Mouse (Mus musculus): ENCODE data around the gene Olfr619. TPM values are rescaled to one million over a fixed set of nuclear protein-coding genes. Genes with fewer than 3 reads are reported as not detected.

The Olfr619 gene
- total RNA-seq (2017): not detected in 3 replicates

- ATAC-seq (replicated peaks; ENCODE audit: insufficient number of reproducible peaks, low FRiP score, low TSS enrichment, poor library complexity, severe bottlenecking): no peak
Measured at GRCm38 (mm10) chr7:103600275-103600674, at the start of gene Olfr619. Gene Olfr619, plus strand, starts transcription at chr7:103600575.

GRCm38 (mm10) chr7:103555779-103556178 is 44.6 kb upstream of the Olfr619 start, which contains the start of gene Olfr615:
Gene Olfr615, plus strand, starts transcription at chr7:103556079.
- no peak for ATAC-seq (replicated peaks; ENCODE audit: insufficient number of reproducible peaks, low FRiP score, low TSS enrichment, poor library complexity, severe bottlenecking)

- no peak for ATAC-seq (replicated peaks; ENCODE audit: insufficient number of reproducible peaks, low FRiP score, low TSS enrichment, poor library complexity, severe bottlenecking)
Measured at GRCm38 (mm10) chr7:103569043-103569442, 31.3 kb upstream of the Olfr619 start, which contains the start of gene Olfr616. Gene Olfr616, minus strand, starts transcription at chr7:103569143.

- no peak for ATAC-seq (replicated peaks; ENCODE audit: insufficient number of reproducible peaks, low FRiP score, low TSS enrichment, poor library complexity, severe bottlenecking)
Measured at GRCm38 (mm10) chr7:103572761-103573160, 27.6 kb upstream of the Olfr619 start, which contains the start of gene Olfr617. Gene Olfr617, plus strand, starts transcription at chr7:103573061.

- no peak for ATAC-seq (replicated peaks; ENCODE audit: insufficient number of reproducible peaks, low FRiP score, low TSS enrichment, poor library complexity, severe bottlenecking)
Measured at GRCm38 (mm10) chr7:103589803-103590202, 10.6 kb upstream of the Olfr619 start, which contains the start of gene Olfr618. Gene Olfr618, plus strand, starts transcription at chr7:103590103.

GRCm38 (mm10) chr7:103607425-103607824 is 7.0 kb downstream of the Olfr619 start:
- no peak for ATAC-seq (replicated peaks; ENCODE audit: insufficient number of reproducible peaks, low FRiP score, low TSS enrichment, poor library complexity, severe bottlenecking)

- ATAC-seq (replicated peaks; ENCODE audit: insufficient number of reproducible peaks, low FRiP score, low TSS enrichment, poor library complexity, severe bottlenecking): no peak
Measured at GRCm38 (mm10) chr7:103612434-103612833, 12.1 kb downstream of the Olfr619 start, which contains the start of gene Olfr620. Gene Olfr620, minus strand, starts transcription at chr7:103612534.

- ATAC-seq (replicated peaks; ENCODE audit: insufficient number of reproducible peaks, low FRiP score, low TSS enrichment, poor library complexity, severe bottlenecking): no peak
Measured at GRCm38 (mm10) chr7:103636795-103637194, 36.4 kb downstream of the Olfr619 start.

- ATAC-seq (replicated peaks; ENCODE audit: insufficient number of reproducible peaks, low FRiP score, low TSS enrichment, poor library complexity, severe bottlenecking): no peak
Measured at GRCm38 (mm10) chr7:103642602-103643001, 42.2 kb downstream of the Olfr619 start, which contains the start of gene Olfr622. Gene Olfr622, minus strand, starts transcription at chr7:103642702.

GRCm38 (mm10) chr7:103644070-103644469 is 43.7 kb downstream of the Olfr619 start:
- ATAC-seq (replicated peaks; ENCODE audit: insufficient number of reproducible peaks, low FRiP score, low TSS enrichment, poor library complexity, severe bottlenecking): no peak

Other genes starting within 250 kb of the Olfr619 start
- not detected in 3 replicates for gene Olfr601, start 237.9 kb upstream of the Olfr619 start, total RNA-seq (2017)
- gene Olfr603, start 214.4 kb upstream of the Olfr619 start, total RNA-seq (2017): not detected in 3 replicates
- gene Usp17lc, start 185.5 kb upstream of the Olfr619 start, total RNA-seq (2017): not detected in 3 replicates
- not detected in 3 replicates for gene Olfr605, start 155.1 kb upstream of the Olfr619 start, total RNA-seq (2017)
- not detected in 3 replicates for gene Olfr606, start 151.5 kb upstream of the Olfr619 start, total RNA-seq (2017)
- not detected in 3 replicates for gene Olfr607, start 136.4 kb upstream of the Olfr619 start, total RNA-seq (2017)
- not detected in 3 replicates for gene Olfr608, start 130.7 kb upstream of the Olfr619 start, total RNA-seq (2017)
- gene Olfr609, start 102.5 kb upstream of the Olfr619 start, total RNA-seq (2017): not detected in 3 replicates
- not detected in 3 replicates for gene Olfr610, start 88.5 kb upstream of the Olfr619 start, total RNA-seq (2017)
- gene Olfr611, start 79.7 kb upstream of the Olfr619 start, total RNA-seq (2017): not detected in 3 replicates
- gene Olfr612, start 57.9 kb upstream of the Olfr619 start, total RNA-seq (2017): not detected in 3 replicates
- not detected in 3 replicates for gene Olfr613, start 52.5 kb upstream of the Olfr619 start, total RNA-seq (2017)
- gene Olfr615, start 44.5 kb upstream of the Olfr619 start, total RNA-seq (2017): not detected in 3 replicates
- gene Olfr616, start 31.4 kb upstream of the Olfr619 start, total RNA-seq (2017): not detected in 3 replicates
- not detected in 3 replicates for gene Olfr617, start 27.5 kb upstream of the Olfr619 start, total RNA-seq (2017)
- gene Olfr618, start 10.5 kb upstream of the Olfr619 start, total RNA-seq (2017): not detected in 3 replicates
- gene Olfr620, start 12.0 kb downstream of the Olfr619 start, total RNA-seq (2017): not detected in 3 replicates
- not detected in 3 replicates for gene Olfr622, start 42.1 kb downstream of the Olfr619 start, total RNA-seq (2017)
- not detected in 3 replicates for gene Olfr623, start 63.1 kb downstream of the Olfr619 start, total RNA-seq (2017)
- not detected in 3 replicates for gene Olfr624, start 70.6 kb downstream of the Olfr619 start, total RNA-seq (2017)
- not detected in 3 replicates for gene Olfr625-ps1, start 82.1 kb downstream of the Olfr619 start, total RNA-seq (2017)
- gene Olfr243, start 114.1 kb downstream of the Olfr619 start, total RNA-seq (2017): not detected in 3 replicates
- gene Olfr628, start 129.8 kb downstream of the Olfr619 start, total RNA-seq (2017): not detected in 3 replicates
- 0.39 TPM in 1 of 3 replicates, not detected in the others for gene Olfr629, start 144.4 kb downstream of the Olfr619 start, total RNA-seq (2017)
- gene Olfr630, start 156.8 kb downstream of the Olfr619 start, total RNA-seq (2017): not detected in 3 replicates
- not detected in 3 replicates for gene Olfr69, start 171.0 kb downstream of the Olfr619 start, total RNA-seq (2017)
- not detected in 3 replicates for gene Olfr68, start 179.1 kb downstream of the Olfr619 start, total RNA-seq (2017)
- gene Olfr67, start 191.2 kb downstream of the Olfr619 start, total RNA-seq (2017): not detected in 3 replicates
- gene Hbb-bt, start 213.4 kb downstream of the Olfr619 start, total RNA-seq (2017): 142 to 1,259 TPM (median 1,026 TPM) in 3 replicates
- 710 to 7,610 TPM (median 7,195 TPM) in 3 replicates for gene Hbb-bs, start 227.5 kb downstream of the Olfr619 start, total RNA-seq (2017)
- gene Hbb-bh2, start 239.9 kb downstream of the Olfr619 start, total RNA-seq (2017): not detected in 3 replicates
- not detected in 3 replicates for gene Hbb-bh1, start 242.6 kb downstream of the Olfr619 start, total RNA-seq (2017)

Data from monocyte, adult 5-6 weeks (primary cell).